Mouse (Mus musculus): Measurements from ENCODE around the gene Tmem269.

- no peak for TF ChIP-seq TAL1 (IDR thresholded peaks at IDR 0.05; ENCODE audit: low read length)
- no peak for TF ChIP-seq GATA1 (IDR thresholded peaks at IDR 0.05; ENCODE audit: low read length)
Measured at GRCm38 (mm10) chr4:119241664-119242063, 23.6 kb upstream of the Tmem269 start.
